Mouse (Mus musculus): ENCODE measurements around the gene Slitrk2.

Gene Slitrk2

GRCm38 (mm10) chrX:66648911-66649620, at the start of gene Slitrk2:
Gene Slitrk2, plus strand, starts transcription at chrX:66649318.
- peak; percentile 43 for DNase-seq

GRCm38 (mm10) chrX:66605490-66605889, 43.6 kb upstream of the Slitrk2 start:
- no peak for DNase-seq

- peak; percentile 62 for DNase-seq
Observed at GRCm38 (mm10) chrX:66652455-66653144, 3.5 kb downstream of the Slitrk2 start.

GRCm38 (mm10) chrX:66657365-66657764, 8.2 kb downstream of the Slitrk2 start:
- DNase-seq, result no peak

- no peak for DNase-seq
Observed at GRCm38 (mm10) chrX:66676959-66677358, 27.8 kb downstream of the Slitrk2 start.

GRCm38 (mm10) chrX:66678646-66679045, 29.5 kb downstream of the Slitrk2 start:
- DNase-seq, result no peak

All from cerebellum, adult 8-10 months (tissue).